Mouse (Mus musculus) brain, adult 2 months (tissue): Measurements from ENCODE around the gene Arl15.

Experiments used
- DNase-seq: peaks from one replicate; pipeline ENCODE4 v3.0.0; 2011; ENCODE audit warnings: low read depth, low spot score

Arl15 gene

GRCm38 (mm10) chr13:113916761-113917160 is 122.5 kb downstream of the Arl15 start:
- DNase-seq = peak; percentile 33

DNA sequence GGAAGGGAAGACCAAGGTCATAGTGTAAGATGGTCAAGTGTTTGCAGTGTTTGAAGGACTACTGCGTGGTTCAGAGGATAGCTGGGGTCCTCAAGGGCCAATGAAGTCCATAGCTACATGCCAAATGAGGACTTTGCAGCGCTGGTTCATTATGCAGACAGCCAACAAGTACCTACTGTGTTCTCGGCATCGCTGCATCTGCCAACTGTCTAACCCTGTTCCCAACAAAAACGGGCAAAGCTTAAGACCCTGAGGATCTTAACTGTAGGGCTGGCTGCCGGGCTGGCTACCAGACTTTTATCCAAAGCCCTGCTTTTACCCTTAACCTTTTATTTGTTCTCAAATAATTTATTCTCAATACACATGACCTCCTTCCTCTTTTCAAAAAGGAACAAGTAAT is 123.1 kb downstream of the Arl15 start:
- peak; percentile 25 for DNase-seq

DNA sequence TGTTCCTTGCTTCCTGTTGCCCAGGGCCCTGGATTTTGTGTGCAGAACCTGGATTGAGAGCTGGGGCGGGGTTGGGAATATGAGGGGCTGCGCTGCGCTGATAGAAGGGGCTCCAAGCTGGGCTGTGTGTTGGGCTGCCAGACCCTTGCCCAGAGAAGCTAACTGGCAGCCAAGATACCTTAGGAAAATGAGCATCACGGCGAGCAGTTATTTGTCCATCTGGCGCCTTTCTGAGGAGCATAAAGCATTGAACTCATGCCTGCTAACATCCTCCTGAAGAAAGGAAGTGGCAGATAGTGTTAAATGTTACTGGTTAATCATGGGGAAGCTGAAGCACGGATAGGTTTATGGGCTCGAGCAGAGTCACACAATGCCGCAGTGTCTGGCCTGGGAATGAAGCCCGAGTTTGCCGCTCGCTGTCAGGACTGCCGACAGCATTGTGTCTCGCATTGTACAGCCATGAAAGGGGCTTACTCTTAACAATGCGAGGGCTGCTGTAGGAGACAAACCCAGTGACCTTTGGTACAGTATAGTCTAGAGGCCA is 123.6 kb downstream of the Arl15 start:
- DNase-seq = peak; percentile 51

- no peak for DNase-seq
Observed at GRCm38 (mm10) chr13:113918668-113919067, 124.4 kb downstream of the Arl15 start.

DNA sequence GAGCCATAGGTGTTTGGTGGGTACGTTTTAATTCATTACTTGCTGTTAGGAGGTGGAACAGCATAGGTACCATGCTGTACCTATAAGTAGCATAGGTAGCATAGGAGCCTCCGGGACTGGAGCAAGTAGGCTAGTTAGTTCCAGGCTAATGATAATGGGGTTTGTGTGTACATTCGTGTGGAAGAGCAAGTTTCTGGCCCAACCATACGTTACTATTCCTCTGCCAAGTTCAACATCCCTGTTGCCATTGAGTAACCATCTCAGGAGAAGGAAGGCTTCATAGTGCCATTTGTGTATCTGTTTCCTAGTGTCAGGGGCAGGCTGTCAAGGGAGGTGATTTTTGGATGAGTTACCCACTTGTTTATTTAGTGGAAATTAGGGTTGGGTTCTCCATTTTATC is 141.4 kb downstream of the Arl15 start:
- DNase-seq = no peak

GRCm38 (mm10) chr13:113937231-113937630 is 142.9 kb downstream of the Arl15 start:
- DNase-seq = no peak

DNA sequence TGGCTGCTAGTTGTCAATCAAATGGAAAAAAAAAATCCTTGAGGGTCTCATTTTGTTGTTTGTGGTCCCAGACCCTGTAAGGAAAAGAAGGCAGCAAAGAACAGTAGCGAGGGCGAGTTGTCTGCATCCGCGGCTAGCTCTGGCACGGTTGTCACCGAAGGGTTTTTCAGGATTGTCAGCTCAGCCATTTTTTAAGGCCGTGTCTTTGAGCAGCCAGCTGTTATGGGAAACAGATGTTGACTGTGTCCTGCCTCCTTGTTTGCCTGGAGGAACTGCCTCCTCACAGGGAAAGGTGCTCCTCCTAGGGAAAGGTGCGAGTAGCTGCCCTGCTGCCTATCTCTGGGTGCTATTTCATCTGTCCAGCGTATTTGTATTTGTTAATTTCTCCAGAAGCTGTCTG is 144.3 kb downstream of the Arl15 start:
- DNase-seq = no peak

DNA sequence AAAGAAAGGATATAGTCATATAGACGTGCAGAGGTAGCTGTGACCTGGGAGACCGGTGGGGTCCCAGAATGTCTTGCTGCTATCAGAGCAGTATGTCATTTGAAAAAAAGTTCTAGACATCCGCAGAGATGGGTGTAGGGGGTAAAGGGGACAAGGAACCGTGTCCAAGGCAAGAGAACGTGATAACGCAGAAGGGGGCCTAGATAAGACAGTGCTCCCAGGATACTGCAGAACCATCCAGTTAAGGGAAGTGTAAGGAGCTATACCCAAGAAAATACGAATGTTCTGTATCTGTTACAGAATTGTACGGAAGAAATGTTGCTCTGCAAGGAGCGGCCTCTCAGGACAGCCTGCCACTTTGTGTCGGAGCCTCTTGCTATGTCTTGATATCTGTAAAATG is 144.8 kb downstream of the Arl15 start:
- DNase-seq = no peak

DNA sequence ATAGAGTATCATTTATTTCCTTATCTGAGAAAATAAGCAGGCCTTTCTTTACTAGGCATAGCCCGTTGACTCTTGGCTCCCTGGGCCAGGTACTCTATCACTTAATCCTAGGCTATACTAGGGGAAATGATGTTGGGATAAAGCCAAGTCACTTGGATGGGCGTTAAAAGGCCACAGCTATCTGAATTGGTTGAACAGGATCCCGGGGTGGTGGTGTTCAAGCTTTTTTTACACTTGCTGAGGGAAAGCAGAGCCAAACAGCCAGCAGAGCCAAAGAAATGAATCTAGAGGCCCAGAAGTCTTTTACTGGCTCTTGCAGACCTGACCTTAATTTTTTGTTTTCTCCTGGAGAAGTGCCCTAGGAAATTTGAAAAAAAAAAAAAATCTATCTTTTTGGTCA is 145.4 kb downstream of the Arl15 start:
- DNase-seq = peak; percentile 23

DNA sequence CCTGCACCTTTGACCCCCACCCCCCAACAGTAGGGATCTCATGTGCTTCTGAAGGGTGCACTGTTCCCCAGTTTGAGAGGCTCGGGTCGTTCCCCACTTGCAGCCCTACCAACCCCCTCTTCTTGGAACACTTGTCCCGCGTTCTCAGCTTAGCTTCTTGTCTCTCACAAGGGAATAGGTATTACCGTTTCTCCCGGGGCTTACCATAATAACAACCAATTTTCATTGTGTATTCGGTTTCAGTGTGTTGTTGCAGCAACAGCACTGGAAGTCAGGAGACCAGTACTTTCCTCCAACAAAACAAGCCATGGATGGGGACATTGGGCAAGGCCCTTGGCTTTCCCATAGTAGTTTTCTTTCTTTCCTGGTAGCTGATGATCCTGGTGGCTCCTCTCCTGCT is 145.8 kb downstream of the Arl15 start:
- no peak for DNase-seq

DNA sequence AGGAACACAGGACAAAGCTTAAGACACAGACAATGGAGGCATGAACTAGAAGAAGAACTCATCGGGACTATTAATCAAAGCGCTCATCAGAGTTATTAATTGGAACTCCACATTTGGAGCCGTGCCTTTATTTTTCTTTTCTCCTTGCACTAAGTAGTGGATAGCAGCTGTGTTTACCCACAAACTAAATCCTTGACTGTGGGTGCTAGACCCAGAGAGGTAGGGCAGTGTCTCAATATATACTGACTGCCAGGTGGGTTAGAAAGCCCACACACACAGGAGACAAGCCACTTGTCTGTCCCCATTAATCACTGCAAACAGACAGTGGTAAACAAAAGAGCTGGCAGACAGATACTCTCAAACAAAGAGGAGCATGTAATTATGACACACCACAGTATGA is 147.6 kb downstream of the Arl15 start:
- DNase-seq = no peak

DNA sequence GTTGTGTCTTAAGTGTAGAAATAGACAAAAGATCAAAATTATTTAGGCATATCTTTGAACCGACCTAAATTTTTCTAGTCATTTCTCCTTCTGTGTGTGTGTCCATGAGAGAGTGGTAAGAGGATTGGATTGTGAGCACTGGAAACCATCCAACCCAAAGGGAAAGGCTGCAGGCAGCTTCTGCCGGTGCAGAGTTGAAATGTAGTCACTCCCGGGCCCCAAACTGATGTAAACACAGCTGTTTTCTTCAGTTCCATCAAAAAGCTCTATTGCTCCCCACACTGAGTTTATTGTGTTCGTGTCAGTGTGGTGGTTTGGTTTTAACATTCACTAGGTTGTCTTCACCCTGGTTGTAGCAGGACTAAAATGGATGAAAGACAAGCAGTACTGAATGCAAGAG is 153.2 kb downstream of the Arl15 start:
- peak; percentile 57 for DNase-seq

DNA sequence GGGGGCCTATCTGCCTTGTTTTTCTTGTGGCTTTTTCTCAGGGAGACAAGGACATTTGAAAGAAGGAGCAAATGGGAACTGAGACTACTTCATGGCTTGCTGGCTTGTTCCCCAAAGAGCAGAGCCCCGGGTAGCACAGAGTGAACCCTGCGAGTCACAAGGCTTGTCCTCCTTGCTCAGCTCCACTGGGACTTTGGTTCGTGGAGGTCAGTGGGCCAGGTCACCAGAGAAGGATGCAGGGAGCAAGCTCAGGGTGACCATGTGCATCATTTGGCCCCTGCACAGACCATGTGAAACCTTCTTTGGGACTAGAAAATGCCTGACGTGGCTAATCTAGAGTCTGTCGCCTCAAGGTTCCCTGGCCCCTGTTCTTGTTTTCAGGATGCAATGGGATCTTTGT is 155.4 kb downstream of the Arl15 start:
- DNase-seq = no peak

- DNase-seq = no peak
Observed at GRCm38 (mm10) chr13:113950131-113950530, 155.8 kb downstream of the Arl15 start.

DNA sequence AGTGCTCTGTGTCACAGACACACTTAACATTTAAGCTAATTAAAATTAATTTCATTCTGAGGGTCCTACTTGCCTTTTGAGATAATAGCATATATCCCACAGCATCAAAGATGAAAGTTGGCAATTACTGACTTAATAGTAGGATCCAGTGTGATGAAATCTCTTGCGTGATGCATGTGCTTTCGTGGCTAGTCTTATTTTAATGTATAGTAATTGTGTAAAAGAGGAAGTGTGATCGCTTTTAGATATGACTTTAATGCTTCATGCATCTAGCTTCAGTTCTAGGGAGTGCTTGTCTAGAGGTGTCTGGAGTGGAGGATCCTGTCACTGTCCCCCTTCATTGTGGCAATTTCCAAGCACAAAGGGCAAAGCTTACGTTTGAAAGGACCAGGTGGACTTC is 163.1 kb downstream of the Arl15 start:
- DNase-seq = no peak

DNA sequence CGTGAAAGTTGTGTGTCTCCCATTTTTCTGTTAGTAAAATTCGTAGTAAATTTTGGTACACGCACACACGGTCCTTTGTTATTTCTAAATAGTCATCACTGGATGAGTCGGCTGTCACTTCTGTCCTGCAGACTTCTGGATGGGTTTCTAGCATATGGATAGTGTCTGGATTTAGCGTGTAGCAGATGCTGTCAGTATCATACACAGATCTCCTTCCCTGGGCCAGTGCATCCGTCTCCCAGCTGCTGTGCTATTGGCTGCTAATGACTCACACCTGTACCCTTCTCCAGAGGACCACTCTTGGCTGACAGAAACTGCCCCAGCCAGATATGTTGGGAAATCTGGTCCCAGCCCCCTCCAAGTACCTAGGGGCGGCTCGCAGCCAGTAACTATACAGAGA is 170.6 kb downstream of the Arl15 start:
- DNase-seq = peak; percentile 56

- no peak for DNase-seq
Observed at GRCm38 (mm10) chr13:113970706-113971105, 176.4 kb downstream of the Arl15 start.

DNA sequence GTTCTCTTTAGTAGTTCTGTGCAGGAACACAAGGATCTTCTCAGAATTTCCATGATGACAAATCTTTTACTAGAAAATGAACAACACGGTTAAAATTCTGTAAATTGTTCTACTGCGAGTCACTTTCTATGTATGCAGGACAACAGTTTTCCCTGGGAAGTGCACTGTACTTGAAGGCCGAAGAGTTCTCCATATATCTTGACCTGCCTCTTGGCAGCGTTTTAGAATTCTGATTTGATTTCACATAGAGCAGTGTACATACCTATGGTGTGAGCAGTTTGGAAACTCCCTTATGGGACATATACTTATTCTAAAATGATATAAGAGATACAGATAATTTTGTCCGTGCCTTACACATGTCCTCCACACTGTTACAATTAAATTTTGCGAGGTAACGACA is 178.1 kb downstream of the Arl15 start:
- DNase-seq = no peak

DNA sequence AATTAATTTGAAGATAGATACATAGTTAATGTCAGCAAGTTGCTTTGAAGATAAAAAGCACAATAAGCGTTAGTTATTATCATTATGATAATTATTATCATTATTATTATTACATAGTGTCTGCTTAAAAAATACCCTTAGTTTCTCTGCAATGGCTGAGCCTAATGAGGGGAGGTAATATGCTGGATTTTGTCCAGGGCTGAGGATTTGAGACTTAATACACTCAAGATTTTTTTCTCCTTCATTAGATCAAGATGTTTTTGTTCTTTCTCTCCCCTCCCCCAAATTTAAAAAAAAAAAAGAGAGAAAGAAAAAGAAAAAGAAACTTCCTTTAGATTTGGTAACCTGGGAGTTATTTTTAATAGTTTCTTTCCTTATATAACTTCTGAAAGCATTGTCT is 180.6 kb downstream of the Arl15 start:
- DNase-seq = no peak

DNA sequence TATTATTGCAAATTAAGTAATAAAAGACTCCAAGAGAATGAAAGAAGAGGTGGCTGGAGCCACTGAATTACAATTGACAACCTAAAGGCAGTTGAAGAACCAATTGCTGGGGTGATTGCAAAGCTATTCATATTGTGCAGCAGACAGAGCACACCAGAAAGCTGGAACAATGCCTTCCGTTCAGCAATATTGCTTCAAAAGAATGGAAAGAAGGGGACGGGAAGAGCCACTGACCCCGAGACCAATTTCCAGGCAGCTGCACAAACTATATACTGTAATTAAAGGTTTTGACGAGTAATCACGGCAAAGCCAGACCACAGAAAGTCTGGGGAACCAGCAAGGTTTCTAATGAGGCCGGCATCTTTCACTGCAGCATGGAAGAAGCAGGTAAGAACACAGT is 181.4 kb downstream of the Arl15 start:
- no peak for DNase-seq

DNA sequence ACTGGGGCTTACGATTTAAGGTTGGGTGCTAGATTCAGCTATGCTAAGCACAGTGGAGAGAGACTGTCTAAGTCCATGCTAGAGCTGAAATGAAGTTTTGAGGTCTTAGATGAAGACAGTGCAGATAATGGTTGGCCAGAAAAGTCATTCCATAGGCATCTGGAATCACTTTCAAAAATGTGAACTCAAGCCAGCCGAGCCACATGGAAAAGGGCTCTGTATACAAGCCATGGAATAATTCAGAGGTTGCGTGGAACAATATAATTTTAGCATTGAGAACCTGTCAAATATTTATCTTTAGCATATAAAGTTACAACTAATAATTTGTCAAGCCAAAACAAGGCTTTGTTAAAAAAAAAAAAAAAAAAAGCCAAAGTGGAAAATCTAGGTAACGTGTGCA is 182.6 kb downstream of the Arl15 start:
- no peak for DNase-seq

- no peak for DNase-seq
Observed at GRCm38 (mm10) chr13:113980739-113981460, 186.6 kb downstream of the Arl15 start.

GRCm38 (mm10) chr13:113981461-113982000 is 187.2 kb downstream of the Arl15 start:
- no peak for DNase-seq
